Mouse (Mus musculus) liver, adult 2 months (tissue): ENCODE data around the gene Cttn.

Source experiments
- CTCF ChIP-seq: fragments of 200-500 bp; IDR thresholded peaks from 2 replicates; pipeline ENCODE4 v1.5.1; 2011; ENCODE audit warnings: low read depth, low read length, control low read depth
- POLR2A ChIP-seq: fragments of 200-500 bp; IDR thresholded peaks from 2 replicates; pipeline ENCODE4 v1.6.1; 2011; ENCODE audit warnings: low read length, control low read depth; ENCODE audit not compliant: insufficient read depth; ENCODE audit errors: extremely low read depth

DNA sequence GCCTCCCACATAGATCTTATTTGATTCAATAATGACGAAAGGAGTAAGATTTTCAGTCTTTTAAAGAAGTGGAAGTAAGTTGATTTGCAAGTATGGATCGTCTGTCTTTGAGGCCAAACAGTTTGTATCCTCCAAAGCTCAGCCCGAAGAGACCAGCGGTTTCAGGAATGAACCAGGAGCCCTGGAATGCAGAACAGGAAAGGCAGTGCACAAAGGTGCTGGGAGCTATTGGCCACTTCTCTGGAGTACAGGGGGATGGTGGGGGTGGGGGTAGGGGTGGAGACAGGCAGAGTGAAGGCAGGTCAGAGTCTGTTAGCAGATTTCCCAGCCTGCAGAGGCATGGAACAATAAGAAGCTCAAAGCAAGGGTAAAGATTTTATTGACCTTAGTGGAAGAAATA lies 2.7 kb upstream of the Cttn start:
- TF ChIP-seq CTCF, result no peak
- TF ChIP-seq POLR2A, result no peak
